Mouse (Mus musculus) cerebellum, adult 2 months (tissue): ENCODE results near the gene Mansc1. TPM values are rescaled to one million over a fixed set of nuclear protein-coding genes. Genes with fewer than 3 reads are reported as not detected.

Experiments used
- DNase-seq, 2 experiments: peaks; one replicate each; pipeline ENCODE4 v3.0.0; 2021
- H3K27ac ChIP-seq: fragments of 200-500 bp; 2 replicates; pipeline ENCODE4 v1.5.1; 2012; ENCODE audit warnings: low read length, control low read depth, inconsistent platforms; ENCODE audit not compliant: insufficient read depth
- H3K27me3 ChIP-seq: fragments of 200-500 bp; 2 replicates; pipeline ENCODE4 v1.6.1; 2012; ENCODE audit warnings: inconsistent platforms, mild to moderate bottlenecking, low read length, moderate library complexity; ENCODE audit not compliant: control insufficient read depth, insufficient read depth
- H3K4me1 ChIP-seq: fragments of 200-500 bp; 2 replicates; pipeline ENCODE4 v1.6.1; 2011; ENCODE audit warnings: low read length; ENCODE audit not compliant: control insufficient read depth, insufficient read depth
- H3K4me3 ChIP-seq: fragments of 200-500 bp; replicated peaks from 2 replicates; pipeline ENCODE3; 2011; ENCODE audit warnings: mild to moderate bottlenecking, low read depth, low read length, control low read depth; ENCODE audit not compliant: insufficient read depth
- CTCF ChIP-seq: fragments of 200-500 bp; IDR thresholded peaks from 2 replicates; pipeline ENCODE4 v1.5.1; 2011; ENCODE audit warnings: low read depth, mild to moderate bottlenecking, control low read depth, low read length, moderate library complexity, borderline replicate concordance; ENCODE audit not compliant: insufficient read depth
- POLR2A ChIP-seq: fragments of 200-500 bp; IDR thresholded peaks from 2 replicates; pipeline ENCODE4 v1.6.1; 2011; ENCODE audit warnings: low read length, control low read depth, borderline replicate concordance; ENCODE audit not compliant: insufficient read depth
- WGBS: fragments of 180-500 bp; shearing (Covaris S2); methylation state at CpG from one replicate; pipeline ENCODE4 v1.1.7; 2018; 5-methylcytosine and 5-hydroxymethylcytosine counted together
- polyA plus RNA-seq: library from polyadenylated mRNA; depleted of rRNA; stranded (reverse); fragments of >200 nt; gene quantifications from 2 replicates; pipeline ENCODE4 v1.2.3, GENCODE M21; 2012; rRNA removed

Mansc1 gene
- polyA plus RNA-seq, 1 experiment = 8.5 TPM

DNA sequence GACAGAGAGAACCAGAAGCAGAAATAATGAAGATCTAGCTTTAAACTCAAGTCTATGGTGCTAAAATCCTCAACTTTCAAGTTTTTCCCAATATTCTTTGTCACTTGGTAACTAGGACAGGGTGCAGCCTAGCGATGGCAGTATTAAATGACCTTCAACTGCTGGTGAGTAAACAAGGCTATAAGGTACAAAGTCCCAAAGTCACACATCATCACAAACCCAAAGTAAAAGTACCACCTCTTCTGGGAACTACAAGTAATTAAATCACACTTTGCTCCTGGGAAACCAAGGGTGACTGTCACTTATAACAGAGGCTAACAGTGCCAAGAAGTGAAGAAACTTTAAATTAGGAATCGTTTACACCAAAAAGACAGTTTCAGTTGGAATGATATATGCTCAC, 67.7 kb downstream of the Mansc1 start:
- no peak overlapping the region for H3K27ac ChIP-seq
- no peak for DNase-seq
- peaks cover 2% of the 10 kb centered on the region for H3K4me1 ChIP-seq
- H3K4me3 ChIP-seq = no peak overlapping the region
- TF ChIP-seq CTCF (no peak), POLR2A (no peak)
- 54% methylated on average over 2 of the region's 2 CpGs for WGBS
- no peaks in the 10 kb centered on the region for H3K27me3 ChIP-seq

GRCm38 (mm10) chr6:134559635-134560034, 72.7 kb downstream of the Mansc1 start:
- no peak overlapping the region for H3K4me3 ChIP-seq
- 70% methylated on average over 3 of the region's 3 CpGs for WGBS
- TF ChIP-seq POLR2A (no peak), CTCF (no peak)
- no peaks in the 10 kb centered on the region for H3K27me3 ChIP-seq
- DNase-seq = no peak
- H3K27ac ChIP-seq = no peak overlapping the region
- H3K4me1 ChIP-seq = peaks cover 14% of the 10 kb centered on the region

Other genes starting within 250 kb of the Mansc1 start
- gene Bcl2l14, start 236.2 kb downstream of the Mansc1 start, polyA plus RNA-seq = not detected in 2 replicates
- 26.1 and 28.0 TPM in 2 replicates for gene Lrp6, start 65.5 kb downstream of the Mansc1 start, polyA plus RNA-seq
- 38.1 and 39.9 TPM in 2 replicates for gene Borcs5, start 7.0 kb upstream of the Mansc1 start, polyA plus RNA-seq
- 18.8 and 19.8 TPM in 2 replicates for gene Dusp16, start 160.1 kb upstream of the Mansc1 start, polyA plus RNA-seq
- 42.3 and 47.6 TPM in 2 replicates for gene Crebl2, start 197.7 kb upstream of the Mansc1 start, polyA plus RNA-seq